Mouse (Mus musculus) heart, postnatal 0 days (tissue): ENCODE results near the gene Olfr70. TPM values are rescaled to one million over a fixed set of nuclear protein-coding genes. Genes with fewer than 3 reads are reported as not detected.

Experiments used
- ATAC-seq: fragments of 200-750 bp; cut with Nextera tagmentation; 2 replicates; pipeline ENCODE4 v1.8.0; 2017; ENCODE audit warnings: low read depth, moderate number of reproducible peaks, moderate library complexity; ENCODE audit not compliant: insufficient read depth
- DNase-seq: peaks from one replicate; pipeline ENCODE4 v3.0.0-alpha.2; 2016; ENCODE audit warnings: low spot score
- H3K27ac ChIP-seq: fragments of 300-500 bp; sonication (generic); 2 replicates; pipeline ENCODE4 v1.5.1; 2014; ENCODE audit warnings: low read depth, mild to moderate bottlenecking
- H3K27me3 ChIP-seq: fragments of 300-500 bp; sonication (generic); 2 replicates; pipeline ENCODE4 v1.6.1; 2014; ENCODE audit warnings: low read length, mixed read lengths; ENCODE audit not compliant: control insufficient read depth, insufficient read depth
- H3K36me3 ChIP-seq: fragments of 300-500 bp; sonication (generic); replicated peaks from 2 replicates; pipeline ENCODE4 v1.6.1; 2014; ENCODE audit warnings: low read length, mixed read lengths; ENCODE audit not compliant: control insufficient read depth, insufficient read depth
- H3K4me1 ChIP-seq: fragments of 300-500 bp; sonication (generic); 2 replicates; pipeline ENCODE4 v1.6.1; 2014; ENCODE audit warnings: antibody characterized with exemption; ENCODE audit not compliant: control insufficient read depth, insufficient read depth
- H3K4me2 ChIP-seq: fragments of 300-500 bp; sonication (generic); 2 replicates; pipeline ENCODE4 v1.6.1; 2014; ENCODE audit warnings: low read depth, mild to moderate bottlenecking, low read length, moderate library complexity
- H3K4me3 ChIP-seq: fragments of 300-500 bp; sonication (generic); 2 replicates; pipeline ENCODE4 v1.5.1; 2014; ENCODE audit warnings: low read depth, low read length
- H3K9ac ChIP-seq: fragments of 300-500 bp; sonication (generic); replicated peaks from 2 replicates; pipeline ENCODE4 v1.6.1; 2014; ENCODE audit warnings: low read depth, low read length, mixed read lengths
- H3K9me3 ChIP-seq: fragments of 300-500 bp; sonication (generic); replicated peaks from 2 replicates; pipeline ENCODE4 v1.6.1; 2016; ENCODE audit warnings: low read length; ENCODE audit not compliant: control insufficient read depth
- CTCF ChIP-seq: IDR thresholded peaks from 2 replicates; pipeline ENCODE4 v1.5.1; 2016; ENCODE audit warnings: antibody characterized with exemption, control low read depth, low read depth
- EP300 ChIP-seq: IDR thresholded peaks from 2 replicates; pipeline ENCODE4 v1.6.1; 2016; ENCODE audit warnings: antibody characterized with exemption, low read depth
- WGBS: fragments of 180-500 bp; shearing (Covaris S2); extraction: QIAGEN DNeasy Blood & Tissue Kit; methylation state at CpG from one replicate; pipeline ENCODE4 v1.1.7; 2014; 5-methylcytosine and 5-hydroxymethylcytosine counted together
- polyA plus RNA-seq: library from polyadenylated mRNA; unstranded; fragments of >200 nt; fragmentation: Nextera tagmentation; extraction: Ambion mirVana; gene quantifications from 2 replicates; pipeline ENCODE4 v1.2.1, GENCODE M21; 2015
- total RNA-seq: library from RNA; depleted of rRNA; stranded (reverse); fragments of >200 nt; gene quantifications from 2 replicates; pipeline ENCODE4 v1.2.3, GENCODE M21; 2014; ENCODE audit warnings: low replicate concordance

Olfr70 gene
- total and polyA plus RNA-seq, 2 experiments from 2014 or later, result 0.15 TPM; not detected in 1

DNA sequence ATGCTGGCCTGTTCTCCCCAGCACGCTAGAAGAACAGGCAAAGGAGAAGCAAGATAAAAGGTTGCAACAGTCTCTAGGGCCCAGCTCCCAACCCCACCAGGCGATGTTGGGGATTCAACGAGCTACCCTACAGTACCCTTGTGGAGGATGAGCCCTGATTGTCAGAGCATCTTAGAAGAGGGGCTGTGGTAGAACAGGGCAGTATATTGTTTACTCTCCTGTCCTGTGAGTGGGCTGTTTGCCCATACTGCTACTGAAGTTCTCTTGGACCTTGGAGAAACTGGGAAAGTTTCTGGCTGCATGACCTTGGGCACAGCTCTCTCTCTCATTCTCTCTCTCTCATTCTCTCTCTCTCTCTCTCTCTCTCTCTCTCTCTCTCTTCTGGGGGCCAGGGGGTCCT is 28.5 kb upstream of the Olfr70 start:
- WGBS, result 25% methylated on average over 3 of the region's 3 CpGs
- H3K4me2 ChIP-seq, result peak overlapping the region; percentile 26; the same call in 1 of the 2 replicates
- no peaks in the 10 kb centered on the region for H3K36me3 ChIP-seq
- H3K9ac ChIP-seq, result no peak overlapping the region
- H3K9me3 ChIP-seq, result no peaks in the 10 kb centered on the region
- H3K27ac ChIP-seq, result peak overlapping the region; percentile 97
- DNase-seq, result peak; percentile 52
- ATAC-seq, result 0 out of 2 replicates have a peak, but pooled peaks have one; percentile 0
- TF ChIP-seq CTCF (no peak), EP300 (no peak)
- H3K27me3 ChIP-seq, result no peaks in the 10 kb centered on the region
- H3K4me1 ChIP-seq, result peaks cover 61% of the 10 kb centered on the region
- H3K4me3 ChIP-seq, result no peak overlapping the region

DNA sequence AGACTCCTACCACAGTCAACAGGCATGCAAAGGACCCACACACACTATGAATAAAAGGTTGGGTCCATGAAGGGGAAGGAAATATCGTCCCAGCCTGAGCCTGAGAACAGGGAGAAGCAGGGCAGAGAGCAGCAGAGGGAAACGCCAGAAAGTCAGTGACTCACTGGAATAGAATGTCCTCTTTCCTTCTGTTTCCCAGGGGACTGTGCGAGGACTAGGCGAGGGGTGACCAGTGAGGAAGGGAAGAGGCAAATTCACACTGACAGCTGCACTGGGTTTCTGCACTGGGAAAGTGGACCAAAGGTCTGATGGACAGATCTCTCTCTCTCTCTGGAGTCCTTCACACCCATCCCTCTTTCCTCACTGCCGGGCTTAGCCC is 28.0 kb upstream of the Olfr70 start:
- H3K36me3 ChIP-seq, result no peaks in the 10 kb centered on the region
- 5% methylated on average over 5 of the region's 5 CpGs for WGBS
- peak; percentile 77 for ATAC-seq
- H3K9ac ChIP-seq, result no peak overlapping the region
- peak overlapping the region; percentile 26; the same call in 1 of the 2 replicates for H3K4me2 ChIP-seq
- DNase-seq, result peak; percentile 94
- peaks cover 61% of the 10 kb centered on the region for H3K4me1 ChIP-seq
- H3K9me3 ChIP-seq, result no peaks in the 10 kb centered on the region
- H3K4me3 ChIP-seq, result no peak overlapping the region
- no peaks in the 10 kb centered on the region for H3K27me3 ChIP-seq
- H3K27ac ChIP-seq, result peak overlapping the region; percentile 97
- TF ChIP-seq CTCF, result no peak
- TF ChIP-seq EP300, result peak; percentile 98

DNA sequence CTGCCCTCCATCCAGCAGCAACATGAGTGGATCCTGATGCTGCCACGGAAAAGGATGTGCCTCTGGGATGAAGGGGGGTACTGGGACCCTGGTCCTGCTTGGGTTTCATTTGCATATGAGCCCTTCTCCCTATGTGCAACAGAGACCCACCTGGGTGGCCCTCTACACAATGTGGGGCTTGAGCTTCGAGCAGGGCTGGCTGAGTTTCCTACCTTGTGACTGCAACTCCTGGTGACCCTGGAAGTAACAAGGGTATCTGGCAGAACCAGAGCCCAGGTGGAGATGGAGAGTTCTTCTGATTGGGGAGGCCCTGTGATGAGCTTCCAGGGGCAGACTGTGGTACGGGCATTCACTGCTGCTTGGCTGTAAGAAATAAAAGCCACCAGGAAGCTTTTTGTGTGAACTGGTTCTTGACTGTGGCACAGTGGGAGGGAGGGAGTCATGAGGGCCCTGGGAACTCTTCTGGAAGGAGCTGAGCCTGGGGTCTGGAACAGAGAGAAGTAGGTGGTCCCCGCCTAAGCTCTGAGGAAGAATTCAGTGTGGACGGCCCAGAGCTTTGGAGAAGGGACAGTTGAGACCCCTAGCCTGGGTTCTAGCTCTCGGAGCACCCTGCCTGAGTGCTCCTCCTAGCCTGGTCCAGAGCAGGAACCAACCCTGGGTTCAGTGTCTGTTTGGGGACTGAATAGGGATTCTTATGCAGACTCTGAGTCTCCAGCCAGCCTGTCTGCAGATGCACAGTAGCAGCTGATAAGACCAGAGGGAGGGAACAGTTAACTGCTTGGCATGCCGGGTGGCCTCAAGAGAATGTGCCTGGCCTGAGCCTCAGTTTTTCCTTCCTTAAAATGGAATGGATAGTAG is 27.3 kb upstream of the Olfr70 start:
- Histone ChIP-seq H3K4me1 (peaks cover 56% of the 10 kb centered on the region), H3K27me3 (no peaks in the 10 kb centered on the region), H3K36me3 (no peaks in the 10 kb centered on the region), H3K4me3 (no peak overlapping the region), H3K4me2 (peak overlapping the region; percentile 10; the same call in 1 of the 2 replicates), H3K27ac (peak overlapping the region; percentile 97), H3K9me3 (no peaks in the 10 kb centered on the region), H3K9ac (no peak overlapping the region)
- DNase-seq (no peak), ATAC-seq (peak; percentile 24)
- 45% methylated on average over 7 of the region's 7 CpGs for WGBS
- TF ChIP-seq EP300 (no peak), CTCF (no peak)

DNA sequence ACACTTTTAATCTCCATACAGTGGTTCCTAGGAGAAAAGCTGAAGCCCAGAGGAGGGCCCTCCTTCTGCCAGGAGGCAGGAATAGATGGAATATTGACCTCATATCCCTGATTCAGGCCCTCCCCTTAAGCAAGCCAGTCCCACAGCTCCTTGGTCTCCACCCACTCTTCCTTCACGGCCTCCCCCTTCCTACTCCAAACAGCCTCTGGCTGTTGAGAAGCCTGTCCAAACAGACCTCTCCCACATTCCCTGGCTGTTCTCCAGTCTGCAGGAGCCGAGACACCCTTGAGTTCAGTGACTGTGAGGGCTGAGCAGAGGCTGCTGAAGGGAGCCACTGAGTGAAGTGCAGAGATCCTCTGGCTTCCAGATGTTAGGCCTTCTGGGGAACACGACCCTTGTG is 26.4 kb upstream of the Olfr70 start, which contains the start of gene Hrct1:
Gene Hrct1 (plus strand): TSS at position 194 of the 400 bp plus-strand sequence.
- no peak within 1 kb of the TSS for H3K4me3 ChIP-seq
- peak within 1 kb of the TSS; percentile 10; the same call in 1 of the 2 replicates for H3K4me2 ChIP-seq
- H3K27ac ChIP-seq, result peak within 1 kb of the TSS; percentile 97
- no peaks in the 10 kb centered on the region for H3K27me3 ChIP-seq
- H3K9ac ChIP-seq, result 0 out of 2 replicates have a peak within 1 kb of the TSS, but pooled peaks have one; percentile 16
- DNase-seq, result peak; percentile 87
- H3K36me3 ChIP-seq, result no peaks in the 10 kb centered on the region
- H3K4me1 ChIP-seq, result peaks cover 47% of the 10 kb centered on the region
- ATAC-seq, result peak; percentile 66
- WGBS, result 15% methylated on average over 3 of the region's 3 CpGs
- TF ChIP-seq CTCF (no peak), EP300 (no peak; the same call in 1 of the 2 replicates)
- no peaks in the 10 kb centered on the region for H3K9me3 ChIP-seq

DNA sequence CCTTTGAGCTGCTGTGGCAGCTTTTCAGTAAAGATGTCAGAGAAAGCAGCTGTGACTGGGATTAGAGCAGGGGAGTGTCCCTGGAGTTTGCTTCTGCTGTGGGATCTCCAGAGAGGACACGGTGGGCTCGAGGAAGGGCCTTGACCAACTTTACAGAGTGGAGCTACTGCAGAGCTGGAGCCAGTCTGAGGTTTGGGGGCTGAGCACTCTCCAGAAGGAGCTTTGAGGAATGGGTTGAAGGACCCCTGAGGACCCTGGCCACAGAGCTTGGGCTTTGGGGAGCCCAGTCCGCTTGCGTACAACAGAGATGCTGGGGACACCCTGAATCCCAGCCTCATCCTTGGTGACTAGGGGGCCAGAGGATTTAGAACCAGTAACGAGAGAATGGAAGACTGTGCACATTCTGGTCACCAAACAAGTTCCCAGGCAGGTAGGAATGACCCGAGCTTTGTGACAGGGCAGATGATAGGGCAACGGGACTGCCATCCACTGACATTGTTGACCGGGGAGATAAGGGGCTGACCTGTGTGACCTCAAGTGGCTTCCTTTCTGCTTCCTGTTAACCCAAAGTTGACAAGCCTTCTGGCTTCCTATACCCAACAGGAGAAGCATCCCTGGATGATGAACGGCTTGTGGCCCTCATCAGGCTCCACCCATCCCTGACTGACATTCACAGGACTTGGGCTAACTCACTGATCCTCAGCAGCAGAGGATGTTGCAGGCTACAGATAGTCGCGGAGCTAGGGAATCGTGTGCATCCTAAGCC is 25.8 kb upstream of the Olfr70 start:
- DNase-seq (no peak), ATAC-seq (no peak)
- H3K27ac ChIP-seq, result peak overlapping the region; percentile 97
- 0 out of 2 replicates have a peak overlapping the region, but pooled peaks have one; percentile 16 for H3K9ac ChIP-seq
- H3K27me3 ChIP-seq, result no peaks in the 10 kb centered on the region
- 49% methylated on average over 12 of the region's 12 CpGs for WGBS
- TF ChIP-seq CTCF, result no peak
- TF ChIP-seq EP300, result no peak
- no peaks in the 10 kb centered on the region for H3K36me3 ChIP-seq
- H3K4me2 ChIP-seq, result no peak overlapping the region
- H3K9me3 ChIP-seq, result no peaks in the 10 kb centered on the region
- no peak overlapping the region for H3K4me3 ChIP-seq
- H3K4me1 ChIP-seq, result peaks cover 46% of the 10 kb centered on the region
